Mouse (Mus musculus) lung, adult 2 months (tissue): ENCODE results near the gene Ensa.

Experiments used
- CTCF ChIP-seq: fragments of 200-500 bp; IDR thresholded peaks from 2 replicates; pipeline ENCODE4 v1.5.1; 2011; ENCODE audit warnings: mild to moderate bottlenecking, low read length, control low read depth; ENCODE audit not compliant: insufficient read depth
- POLR2A ChIP-seq: fragments of 200-500 bp; IDR thresholded peaks from 2 replicates; pipeline ENCODE4 v1.6.1; 2011; ENCODE audit warnings: low read depth, mild to moderate bottlenecking, control low read depth, low read length, borderline replicate concordance; ENCODE audit errors: extremely low read depth

DNA sequence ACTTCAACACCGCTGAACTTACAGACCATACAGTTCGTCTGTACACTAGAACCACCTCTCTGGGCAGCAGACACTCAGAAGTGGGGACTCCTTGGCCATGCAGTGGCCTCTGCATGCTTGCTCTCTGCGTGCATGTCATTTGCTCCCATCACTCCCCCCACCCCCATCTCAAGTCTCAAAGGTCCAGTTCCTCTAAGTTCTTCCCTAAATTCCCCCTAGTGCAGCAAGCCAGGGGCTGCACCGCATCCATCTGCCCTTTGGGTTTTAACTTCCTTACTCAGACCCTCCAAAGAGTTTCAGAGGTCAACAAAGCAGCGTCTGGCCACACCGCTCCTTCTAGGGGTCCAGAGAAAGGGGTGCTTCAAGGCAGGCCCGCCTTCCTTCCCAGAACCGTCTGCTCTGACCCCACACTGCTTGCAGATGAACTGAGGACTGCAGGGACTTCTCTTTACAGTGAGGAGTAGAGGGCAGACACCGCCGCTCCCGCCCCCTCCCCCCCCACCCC is 49.0 kb downstream of the Ensa start:
- no peak; the same call in 1 of the 2 replicates for TF ChIP-seq POLR2A
- no peak for TF ChIP-seq CTCF
